Mouse (Mus musculus): ENCODE data around the gene Nckap5.
A peak's percentile ranks its signal among the peaks of the same experiment; 100 is the strongest.

Nckap5 gene

DNA sequence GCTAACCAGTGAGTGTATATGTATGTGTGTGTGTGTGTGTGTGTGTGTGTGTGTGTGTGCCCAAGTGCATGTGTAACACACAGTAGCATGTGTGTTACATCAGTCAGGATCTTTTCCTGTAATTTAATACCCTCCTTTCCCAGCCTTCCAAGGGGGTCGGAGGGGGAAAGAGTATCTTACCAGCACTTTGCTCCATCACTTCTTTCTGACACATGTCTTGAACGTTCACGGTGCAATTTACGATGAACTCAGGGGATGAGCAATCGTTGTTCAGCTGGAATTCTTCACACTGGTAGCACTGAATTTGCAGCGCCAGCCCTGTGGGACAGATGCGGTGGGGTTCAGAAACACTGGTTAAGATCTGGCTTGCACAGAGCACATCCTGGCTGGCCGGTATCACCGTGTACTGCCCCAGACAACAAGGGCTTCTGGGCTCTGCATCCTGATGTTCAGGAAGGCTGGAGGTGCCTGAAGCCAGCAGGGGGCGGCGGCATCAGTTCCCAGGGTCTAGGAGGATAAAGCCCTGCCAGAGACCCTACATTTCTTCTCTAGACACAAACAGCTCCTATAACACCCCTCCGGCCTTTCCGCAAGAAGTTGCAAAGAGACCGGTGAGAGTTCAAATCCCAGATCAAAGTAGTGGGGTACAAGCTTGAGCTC is 920.3 kb downstream of the Nckap5 start:
- peak in 1 of 2 experiments; percentile 29 for DNase-seq (ENCODE audit: low spot score in 2 of 2)

DNA sequence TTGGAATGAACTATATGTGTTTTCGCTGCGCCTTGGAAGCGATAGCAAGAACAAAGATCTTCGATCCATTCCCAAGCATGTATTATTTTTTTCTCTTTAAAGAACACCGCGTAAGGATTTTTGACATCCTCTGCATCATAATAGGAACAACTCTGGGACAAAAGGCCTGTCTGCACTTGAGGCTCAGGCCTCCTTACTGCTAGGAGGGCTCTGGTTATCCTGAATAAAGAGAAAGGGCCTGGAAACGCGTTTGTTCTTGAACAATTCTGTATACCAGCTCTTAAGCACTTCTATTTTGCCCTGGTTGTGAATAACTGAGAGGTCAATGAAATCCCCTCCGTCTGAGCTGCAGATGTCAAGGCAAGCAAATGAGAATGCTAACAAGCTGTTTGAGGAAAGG is 937.4 kb downstream of the Nckap5 start:
- no peak for DNase-seq (ENCODE audit: low spot score in 2 of 2)

DNA sequence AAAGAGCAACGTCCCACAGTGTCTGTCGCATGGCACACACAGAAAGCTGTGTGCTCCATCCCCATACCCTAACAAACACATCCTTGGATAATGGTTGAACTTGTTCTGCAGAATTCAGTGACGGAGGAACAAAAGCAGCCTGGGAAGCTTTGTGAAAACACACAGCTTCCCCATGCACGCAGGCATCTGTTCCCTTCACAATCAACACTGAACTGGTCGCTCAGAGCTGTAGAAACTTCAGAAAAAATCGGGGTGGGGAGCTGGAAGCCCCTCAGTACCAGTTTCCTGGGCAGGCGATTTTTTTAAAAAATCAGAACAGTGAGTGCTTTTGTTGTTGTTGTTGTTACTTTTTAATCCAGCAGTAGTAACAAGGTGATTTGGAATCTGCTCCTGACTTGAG is 960.5 kb downstream of the Nckap5 start:
- no peak for DNase-seq (ENCODE audit: low spot score in 2 of 2)

Data from cerebellum, postnatal 4 days (tissue).